Mouse (Mus musculus) heart, embryonic 15.5 days (tissue): ENCODE results near the gene Hpse2. TPM values are rescaled to one million over a fixed set of nuclear protein-coding genes. Genes with fewer than 3 reads are reported as not detected.
A peak's percentile ranks its signal among the peaks of the same experiment; 100 is the strongest.
"Not testable (repeated sequence)": the region's sequence is repeated elsewhere in the genome, so short reads cannot be mapped to it uniquely, and the experiment has no call there.

Experiments
- ATAC-seq: fragments of 200-750 bp; cut with Nextera tagmentation; replicated peaks from 2 replicates; pipeline ENCODE4 v1.8.0; 2017; ENCODE audit warnings: low read depth, moderate TSS enrichment; ENCODE audit not compliant: insufficient number of reproducible peaks, insufficient read depth, low FRiP score
- H3K27ac ChIP-seq: fragments of 300-500 bp; sonication (generic); 2 replicates; pipeline ENCODE4 v1.5.1; 2015; ENCODE audit warnings: mild to moderate bottlenecking, inconsistent platforms
- H3K27me3 ChIP-seq: fragments of 300-500 bp; sonication (generic); 2 replicates; pipeline ENCODE4 v1.6.1; 2015; ENCODE audit warnings: inconsistent platforms
- H3K36me3 ChIP-seq: fragments of 300-500 bp; sonication (generic); 2 replicates; pipeline ENCODE4 v1.6.1; 2015; ENCODE audit warnings: mild to moderate bottlenecking, inconsistent platforms
- H3K4me1 ChIP-seq: fragments of 300-500 bp; sonication (generic); replicated peaks from 2 replicates; pipeline ENCODE4 v1.6.1; 2015; ENCODE audit warnings: inconsistent platforms
- H3K4me2 ChIP-seq: fragments of 300-500 bp; sonication (generic); 2 replicates; pipeline ENCODE4 v1.6.1; 2015; ENCODE audit warnings: inconsistent platforms, mild to moderate bottlenecking, moderate library complexity
- H3K4me3 ChIP-seq: fragments of 300-500 bp; sonication (generic); 2 replicates; pipeline ENCODE4 v1.5.1; 2015; ENCODE audit warnings: mild to moderate bottlenecking, inconsistent platforms
- H3K9ac ChIP-seq: fragments of 300-500 bp; sonication (generic); 2 replicates; pipeline ENCODE4 v1.6.1; 2015; ENCODE audit warnings: mild to moderate bottlenecking, inconsistent platforms
- H3K9me3 ChIP-seq: fragments of 300-500 bp; sonication (generic); replicated peaks from 2 replicates; pipeline ENCODE4 v1.6.1; 2016; ENCODE audit warnings: inconsistent platforms
- WGBS: fragments of 180-500 bp; shearing (Covaris S2); methylation state at CpG from one replicate; pipeline ENCODE4 v1.1.7; 2015; ENCODE audit warnings: mixed read lengths; 5-methylcytosine and 5-hydroxymethylcytosine counted together
- polyA plus RNA-seq: library from polyadenylated mRNA; unstranded; fragments of >200 nt; fragmentation: Nextera tagmentation; extraction: Ambion mirVana; gene quantifications from 2 replicates; pipeline ENCODE4 v1.2.1, GENCODE M21; 2015

Gene Hpse2
- polyA plus RNA-seq, 1 experiment from 2014 or later: 0.66 TPM

DNA sequence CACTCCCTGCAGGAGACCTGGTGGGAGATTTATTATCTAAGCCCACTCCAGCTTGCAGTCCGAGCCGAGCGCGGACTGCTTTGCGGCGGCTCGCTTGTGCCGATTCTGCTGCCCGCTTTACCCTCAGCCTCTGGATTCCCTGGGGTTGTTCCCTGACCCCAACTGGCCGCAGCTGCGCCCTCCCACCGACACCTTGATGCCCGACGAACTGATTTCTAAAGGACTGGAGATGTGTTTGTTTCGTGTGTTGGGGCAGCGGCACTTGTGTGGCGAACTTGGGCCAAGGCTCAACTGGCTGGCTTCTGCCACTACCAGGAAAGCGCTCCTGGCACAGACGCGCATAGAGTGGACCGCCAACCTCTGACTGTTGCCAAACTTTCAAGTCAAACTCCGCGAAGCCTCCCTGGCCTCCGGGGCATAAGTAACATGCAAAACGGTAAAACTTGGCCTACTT is 3.1 kb downstream of the Hpse2 start:
- Histone ChIP-seq H3K27me3 (peaks cover 73% of the 10 kb centered on the region), H3K27ac (no peak overlapping the region), H3K4me1 (peaks cover 29% of the 10 kb centered on the region), H3K36me3 (no peaks in the 10 kb centered on the region), H3K4me2 (peak overlapping the region; percentile 62), H3K9ac (0 out of 2 replicates have a peak overlapping the region, but pooled peaks have one; percentile 7), H3K4me3 (peak overlapping the region; percentile 44), H3K9me3 (no peaks in the 10 kb centered on the region)
- WGBS: 2% methylated on average over 25 of the region's 25 CpGs
- no peak for ATAC-seq

DNA sequence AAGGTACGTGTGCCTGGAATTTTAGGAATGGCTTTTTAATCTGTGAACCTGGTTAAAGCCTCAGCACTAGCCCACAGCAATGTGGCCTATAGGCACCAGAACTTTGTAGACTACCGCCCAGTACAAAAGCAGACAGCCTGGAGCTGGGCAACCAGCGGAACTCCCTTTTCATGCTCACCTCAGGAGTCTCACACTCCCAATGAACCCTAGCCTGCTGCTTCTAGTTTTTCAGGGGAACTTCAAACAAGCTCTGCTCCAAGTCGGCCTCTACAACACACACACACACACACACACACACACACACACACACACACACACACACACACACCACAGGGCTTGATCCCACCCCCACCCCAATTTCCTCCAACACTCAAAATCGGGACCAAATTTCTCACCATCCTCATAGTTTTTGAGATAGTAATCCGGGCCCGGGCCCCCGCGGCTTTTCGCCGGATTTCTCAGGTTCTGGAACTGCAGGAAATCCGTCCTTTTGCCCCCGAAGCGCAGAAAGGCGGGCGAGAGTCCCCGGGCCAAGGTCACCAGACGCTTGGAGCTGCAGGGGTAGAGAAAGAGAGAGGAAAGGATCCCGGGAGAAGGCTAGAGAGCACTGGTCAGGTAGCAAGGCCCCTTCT is 3.7 kb downstream of the Hpse2 start:
- Histone ChIP-seq H3K9ac (0 out of 2 replicates have a peak overlapping the region, but pooled peaks have one; percentile 7), H3K4me3 (peak overlapping the region; percentile 44), H3K27me3 (peaks cover 67% of the 10 kb centered on the region), H3K4me2 (peak overlapping the region; percentile 62), H3K36me3 (no peaks in the 10 kb centered on the region), H3K4me1 (peaks cover 29% of the 10 kb centered on the region), H3K27ac (no peak overlapping the region), H3K9me3 (no peaks in the 10 kb centered on the region)
- ATAC-seq: no peak
- 7% methylated on average over 19 of the region's 19 CpGs for whole genome bisulfite sequencing

DNA sequence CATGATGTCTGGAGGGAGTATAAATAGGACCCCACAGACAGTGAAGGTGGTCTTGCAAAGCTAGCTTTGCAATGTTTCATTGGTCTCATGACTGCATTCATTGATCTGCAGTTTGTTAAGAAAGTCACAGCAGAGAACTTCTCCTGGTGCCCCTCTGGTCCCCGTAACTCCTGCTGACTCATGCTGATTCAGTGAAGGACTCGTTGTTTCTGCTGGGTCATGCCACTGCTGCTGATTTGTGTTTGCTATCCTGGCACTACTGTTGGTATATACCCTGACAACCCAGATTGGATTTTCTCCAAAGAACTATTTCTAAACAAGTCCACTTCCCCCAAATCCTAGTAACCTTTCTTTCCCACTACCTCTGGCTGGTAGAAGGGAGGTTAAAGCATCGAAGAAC is 29.3 kb downstream of the Hpse2 start:
- Histone ChIP-seq H3K4me3 (no peak overlapping the region), H3K36me3 (no peaks in the 10 kb centered on the region), H3K9me3 (no peaks in the 10 kb centered on the region), H3K4me1 (no peaks in the 10 kb centered on the region), H3K27ac (no peak overlapping the region), H3K4me2 (no peak overlapping the region), H3K27me3 (no peaks in the 10 kb centered on the region), H3K9ac (no peak overlapping the region)
- ATAC-seq: no peak
- 86% methylated on average over 3 of the region's 3 CpGs for WGBS

DNA sequence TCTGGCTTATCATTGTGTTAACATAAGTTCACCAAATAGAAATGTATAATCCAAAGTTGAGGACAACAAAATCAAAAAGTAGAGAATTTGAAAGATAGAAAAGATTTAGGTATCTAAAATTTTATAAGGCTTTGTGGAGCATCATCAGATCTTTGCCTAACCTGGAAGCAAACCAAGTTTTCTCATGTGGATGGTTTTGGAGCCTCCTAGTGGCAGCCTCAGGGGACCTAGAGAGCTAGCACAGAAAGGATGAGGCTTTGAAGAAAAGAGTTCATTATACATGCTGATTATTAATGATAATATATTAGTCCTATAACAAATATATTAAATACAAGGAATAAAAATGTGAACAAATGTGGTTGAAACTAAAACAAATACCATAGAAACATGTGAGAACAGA is 77.0 kb downstream of the Hpse2 start:
- Histone ChIP-seq H3K9ac (no peak overlapping the region), H3K27ac (no peak overlapping the region), H3K27me3 (no peaks in the 10 kb centered on the region), H3K4me3 (no peak overlapping the region), H3K4me1 (no peaks in the 10 kb centered on the region), H3K36me3 (no peaks in the 10 kb centered on the region), H3K4me2 (no peak overlapping the region), H3K9me3 (no peaks in the 10 kb centered on the region)
- no peak for ATAC-seq

DNA sequence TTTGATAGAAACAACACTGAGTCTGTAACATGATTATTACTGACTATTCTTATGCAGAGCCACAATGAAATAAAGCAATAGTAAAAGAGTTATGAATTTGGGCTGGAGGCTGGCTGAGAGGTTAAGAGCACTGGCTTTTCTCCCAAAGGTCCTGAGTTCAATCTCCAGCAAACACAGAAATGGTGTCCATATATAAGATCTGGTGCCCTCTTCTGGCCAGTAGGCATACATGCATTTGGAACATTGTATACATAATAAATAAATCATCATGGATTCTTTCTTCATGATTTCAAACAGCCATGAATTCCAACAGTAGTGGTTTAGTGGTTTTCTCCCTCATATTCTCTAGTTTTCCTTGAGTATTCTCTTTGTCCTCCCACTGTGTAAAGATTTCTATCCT is 81.4 kb downstream of the Hpse2 start:
- H3K4me3 ChIP-seq: no peak overlapping the region

DNA sequence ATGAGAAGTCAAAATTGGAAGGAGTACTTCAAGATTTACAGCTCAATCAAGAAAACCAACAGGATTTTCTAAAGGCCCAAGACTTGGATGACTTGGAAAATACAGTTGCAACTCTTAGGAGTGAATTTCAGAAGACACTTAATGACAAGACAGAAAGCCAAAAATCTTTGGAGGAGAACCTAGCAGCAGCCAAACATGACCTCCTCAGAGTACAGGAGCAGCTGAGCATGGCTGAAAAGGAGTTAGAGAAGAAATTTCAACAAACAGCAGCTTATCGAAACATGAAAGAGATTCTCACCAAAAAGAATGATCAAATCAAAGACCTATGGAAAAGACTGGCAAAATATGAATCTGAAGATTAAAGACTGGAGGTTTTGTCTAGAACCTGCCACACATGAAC is 106.8 kb downstream of the Hpse2 start:
- not testable (repeated sequence) for H3K27me3 ChIP-seq
- WGBS: 85% methylated on average over 1 of the region's 1 CpGs

More for the DNA sequence above, 81.4 kb downstream of the Hpse2 start:
- Histone ChIP-seq H3K9me3 (no peaks in the 10 kb centered on the region), H3K27ac (no peak overlapping the region), H3K36me3 (no peaks in the 10 kb centered on the region), H3K4me2 (no peak overlapping the region), H3K9ac (no peak overlapping the region), H3K4me1 (no peaks in the 10 kb centered on the region), H3K27me3 (no peaks in the 10 kb centered on the region)
- no peak for ATAC-seq

DNA sequence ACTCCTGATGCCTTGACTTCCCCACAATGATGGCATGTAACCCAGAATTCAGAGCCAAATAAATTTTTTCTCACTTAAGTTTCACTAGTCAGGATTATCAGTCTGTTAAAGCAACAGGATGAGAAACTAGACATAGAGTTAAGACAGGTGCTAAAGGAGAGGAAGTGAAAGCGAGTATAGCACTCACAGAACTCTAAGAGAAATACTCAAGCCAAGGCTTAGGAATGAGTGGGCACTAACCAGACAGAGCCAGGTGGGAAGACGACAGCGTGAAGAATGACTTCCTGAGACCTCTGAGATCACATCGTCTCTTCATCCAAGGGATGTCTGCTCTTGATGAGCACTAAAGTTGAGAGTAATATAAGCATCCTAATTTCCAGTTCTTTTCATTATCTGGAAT is 144.2 kb downstream of the Hpse2 start:
- WGBS: 68% methylated on average over 4 of the region's 4 CpGs
- no peak overlapping the region for H3K27ac ChIP-seq

More for the DNA sequence above, 106.8 kb downstream of the Hpse2 start:
- H3K4me1 ChIP-seq, H3K36me3 ChIP-seq, H3K27ac ChIP-seq, H3K9ac ChIP-seq, H3K4me3 ChIP-seq, H3K4me2 ChIP-seq, H3K9me3 ChIP-seq, ATAC-seq: not testable (repeated sequence)

DNA sequence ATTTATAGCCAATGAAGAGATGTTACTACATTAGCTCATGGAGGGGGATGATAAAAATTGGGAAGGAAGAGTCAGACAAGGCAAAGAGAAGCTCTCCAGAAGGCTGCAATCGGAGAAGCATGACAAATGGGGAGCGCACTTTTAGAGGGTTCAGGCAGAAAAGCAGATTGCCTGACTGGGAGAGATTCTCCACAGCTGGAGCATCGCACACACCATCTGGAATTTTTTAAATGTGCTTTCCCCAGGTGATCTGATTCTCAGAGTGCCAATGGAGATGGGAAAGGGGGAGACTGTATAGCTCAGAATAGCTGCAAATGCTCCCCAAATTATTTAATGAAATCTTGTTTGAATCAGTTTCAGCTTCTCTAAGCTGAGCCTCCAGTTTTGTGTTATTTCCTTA is 156.4 kb downstream of the Hpse2 start:
- no peak for ATAC-seq
- H3K27ac ChIP-seq: no peak overlapping the region

More for the DNA sequence above, 144.2 kb downstream of the Hpse2 start:
- Histone ChIP-seq H3K27me3 (no peaks in the 10 kb centered on the region), H3K9me3 (no peaks in the 10 kb centered on the region), H3K4me3 (no peak overlapping the region), H3K4me2 (no peak overlapping the region), H3K36me3 (no peaks in the 10 kb centered on the region), H3K9ac (no peak overlapping the region), H3K4me1 (no peaks in the 10 kb centered on the region)
- no peak for ATAC-seq

DNA sequence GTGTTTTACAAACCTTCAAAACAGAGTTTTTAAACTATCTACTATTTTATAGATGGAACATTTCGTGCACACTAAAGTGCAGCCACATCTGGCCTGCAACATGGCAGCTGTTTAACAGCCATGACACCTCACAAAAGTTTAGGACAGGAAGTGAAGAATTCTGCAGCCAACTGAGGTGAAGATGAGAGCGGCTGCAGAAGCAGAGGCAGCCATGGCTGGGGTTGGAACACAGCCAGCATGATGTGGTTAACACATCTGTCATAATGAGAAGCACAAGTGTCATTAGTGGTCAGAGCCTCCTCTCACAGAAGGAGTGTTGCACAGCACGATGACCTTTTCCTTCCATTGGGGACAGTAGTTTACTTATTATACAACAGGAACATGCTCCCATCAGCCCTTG is 194.6 kb downstream of the Hpse2 start:
- Histone ChIP-seq H3K4me3 (no peak overlapping the region), H3K4me2 (no peak overlapping the region), H3K9ac (no peak overlapping the region), H3K4me1 (no peaks in the 10 kb centered on the region), H3K27ac (no peak overlapping the region), H3K27me3 (no peaks in the 10 kb centered on the region), H3K36me3 (no peaks in the 10 kb centered on the region), H3K9me3 (no peaks in the 10 kb centered on the region)
- 48% methylated on average over 3 of the region's 3 CpGs for WGBS
- ATAC-seq: no peak

More for the DNA sequence above, 156.4 kb downstream of the Hpse2 start:
- Histone ChIP-seq H3K9me3 (no peaks in the 10 kb centered on the region), H3K4me2 (no peak overlapping the region), H3K4me3 (no peak overlapping the region), H3K4me1 (no peaks in the 10 kb centered on the region), H3K27me3 (no peaks in the 10 kb centered on the region), H3K9ac (no peak overlapping the region), H3K36me3 (no peaks in the 10 kb centered on the region)
- WGBS: 71% methylated on average over 3 of the region's 3 CpGs

DNA sequence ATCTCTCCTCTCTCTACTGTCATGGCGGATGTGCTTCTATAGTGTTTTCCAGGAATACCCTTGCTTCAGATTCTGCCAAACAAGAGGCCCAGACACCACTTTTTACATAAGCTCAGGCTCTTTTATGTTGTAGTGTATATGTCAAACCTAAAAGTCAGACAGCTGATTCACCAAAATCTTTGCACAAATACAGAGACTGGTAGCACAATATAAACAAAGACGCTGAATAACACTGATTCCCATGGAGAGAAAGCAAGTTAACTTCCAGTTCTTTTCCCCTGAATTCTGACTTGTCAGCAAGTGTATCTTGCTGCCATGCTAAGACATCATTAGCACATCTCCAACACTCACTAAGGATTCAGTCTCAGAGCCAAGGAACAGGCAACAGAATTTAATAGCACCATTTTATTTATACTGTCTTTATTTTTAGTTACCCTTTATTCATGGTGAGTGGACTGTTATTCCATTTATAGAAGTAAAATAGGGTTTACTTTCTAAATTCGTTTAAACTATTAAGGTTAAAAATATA is 212.7 kb downstream of the Hpse2 start:
- Histone ChIP-seq H3K4me3 (no peak overlapping the region), H3K27ac (0 out of 2 replicates have a peak overlapping the region, but pooled peaks have one; percentile 9), H3K27me3 (no peaks in the 10 kb centered on the region), H3K4me1 (no peaks in the 10 kb centered on the region), H3K4me2 (no peak overlapping the region), H3K36me3 (no peaks in the 10 kb centered on the region), H3K9me3 (no peaks in the 10 kb centered on the region), H3K9ac (no peak overlapping the region)
- 65% methylated on average over 3 of the region's 3 CpGs for WGBS
- no peak for ATAC-seq

DNA sequence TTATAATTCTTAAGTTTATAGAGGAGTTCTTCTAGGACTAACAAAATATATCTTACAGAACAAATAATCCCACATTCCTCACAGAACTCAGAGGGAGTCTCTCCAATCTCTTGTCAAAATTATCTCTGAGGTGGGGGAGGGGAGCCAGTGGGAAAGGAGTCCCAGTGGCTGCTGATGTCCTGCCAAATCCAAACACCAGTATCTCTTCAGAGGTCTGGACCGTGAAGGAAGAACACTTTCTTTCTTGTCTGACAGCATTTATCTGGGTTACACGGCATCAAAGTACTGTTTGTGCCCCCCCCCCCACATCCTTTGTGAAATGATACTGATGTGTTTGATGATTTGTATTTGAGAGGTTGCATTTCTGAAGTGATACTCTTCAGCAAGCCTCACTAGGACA is 213.3 kb downstream of the Hpse2 start:
- no peak overlapping the region for H3K4me2 ChIP-seq
- H3K4me1 ChIP-seq: no peaks in the 10 kb centered on the region
- no peaks in the 10 kb centered on the region for H3K9me3 ChIP-seq
- no peaks in the 10 kb centered on the region for H3K36me3 ChIP-seq
- WGBS: 17% methylated on average over 2 of the region's 2 CpGs
- H3K27me3 ChIP-seq: no peaks in the 10 kb centered on the region
- ATAC-seq: no peak
- 0 out of 2 replicates have a peak overlapping the region, but pooled peaks have one; percentile 9 for H3K27ac ChIP-seq
- H3K4me3 ChIP-seq: no peak overlapping the region
- H3K9ac ChIP-seq: no peak overlapping the region

DNA sequence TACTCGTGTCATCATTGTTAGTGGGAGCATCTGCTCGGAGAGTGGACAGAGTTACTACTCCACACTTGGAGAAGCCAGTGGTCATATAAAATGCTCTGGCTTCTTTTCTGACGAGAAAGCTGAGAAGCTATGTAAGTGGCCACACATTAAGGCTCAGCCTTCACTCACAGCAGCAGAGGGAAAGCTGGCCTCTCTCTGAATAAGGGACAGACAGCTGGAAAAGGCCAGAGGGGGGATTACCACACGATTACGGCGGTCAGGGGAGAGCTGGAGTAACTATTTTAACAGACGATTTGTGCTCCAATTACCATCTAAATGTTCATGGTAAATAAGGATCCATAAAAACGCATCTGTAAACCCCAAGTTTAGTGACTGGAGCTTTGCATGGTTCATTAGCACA is 232.1 kb downstream of the Hpse2 start:
- WGBS: 59% methylated on average over 8 of the region's 8 CpGs
- H3K9me3 ChIP-seq: no peaks in the 10 kb centered on the region
- no peaks in the 10 kb centered on the region for H3K27me3 ChIP-seq
- H3K4me2 ChIP-seq: no peak overlapping the region
- H3K9ac ChIP-seq: no peak overlapping the region
- H3K36me3 ChIP-seq: no peaks in the 10 kb centered on the region
- ATAC-seq: no peak
- no peaks in the 10 kb centered on the region for H3K4me1 ChIP-seq
- peak overlapping the region; percentile 7; the same call in 1 of the 2 replicates for H3K27ac ChIP-seq
- H3K4me3 ChIP-seq: no peak overlapping the region
